Mouse (Mus musculus) mesoderm, embryonic 11.5 days (tissue): ENCODE results near the gene Tsga10ip.

Source experiments
- DNase-seq: peaks from one replicate; pipeline ENCODE4 v3.0.0-alpha.2; 2012; ENCODE audit warnings: low read depth, low spot score

Tsga10ip gene

GRCm38 (mm10) chr19:5402293-5402692 lies at the start of gene Tsga10ip:
Tsga10ip (minus strand) TSS chr19:5402526.
- no peak for DNase-seq

- no peak for DNase-seq
Observed at GRCm38 (mm10) chr19:5451766-5452165, 49.4 kb upstream of the Tsga10ip start.

GRCm38 (mm10) chr19:5449673-5450072 lies 47.3 kb upstream of the Tsga10ip start:
- DNase-seq = no peak

- no peak for DNase-seq
Observed at GRCm38 (mm10) chr19:5448354-5449150, 46.2 kb upstream of the Tsga10ip start.

- no peak for DNase-seq
Observed at GRCm38 (mm10) chr19:5447515-5448353, 45.4 kb upstream of the Tsga10ip start, which contains the start of gene Fosl1. Fosl1 (plus strand) TSS chr19:5447547.

- DNase-seq = no peak
Observed at GRCm38 (mm10) chr19:5445747-5446146, 43.4 kb upstream of the Tsga10ip start.

DNA sequence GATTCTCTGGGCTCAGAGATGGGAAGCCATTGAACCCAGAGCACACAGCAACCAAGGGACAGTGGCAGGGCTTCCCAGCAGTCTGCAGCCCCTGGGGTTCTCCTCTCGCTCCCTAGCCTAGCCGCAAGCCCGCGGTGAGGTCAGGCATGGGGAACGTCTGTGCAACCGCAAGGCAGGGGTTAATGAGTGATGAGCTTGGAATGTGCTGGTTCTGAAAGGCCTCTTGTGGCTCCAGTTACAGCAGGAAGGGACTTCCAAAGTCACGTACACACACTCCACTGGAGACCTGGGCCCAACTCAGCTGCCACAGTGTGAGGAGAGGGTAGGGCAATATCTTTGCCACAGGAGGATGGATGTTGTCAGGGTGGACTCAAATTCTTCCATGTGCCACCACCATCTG lies 42.6 kb upstream of the Tsga10ip start:
- DNase-seq = no peak

DNA sequence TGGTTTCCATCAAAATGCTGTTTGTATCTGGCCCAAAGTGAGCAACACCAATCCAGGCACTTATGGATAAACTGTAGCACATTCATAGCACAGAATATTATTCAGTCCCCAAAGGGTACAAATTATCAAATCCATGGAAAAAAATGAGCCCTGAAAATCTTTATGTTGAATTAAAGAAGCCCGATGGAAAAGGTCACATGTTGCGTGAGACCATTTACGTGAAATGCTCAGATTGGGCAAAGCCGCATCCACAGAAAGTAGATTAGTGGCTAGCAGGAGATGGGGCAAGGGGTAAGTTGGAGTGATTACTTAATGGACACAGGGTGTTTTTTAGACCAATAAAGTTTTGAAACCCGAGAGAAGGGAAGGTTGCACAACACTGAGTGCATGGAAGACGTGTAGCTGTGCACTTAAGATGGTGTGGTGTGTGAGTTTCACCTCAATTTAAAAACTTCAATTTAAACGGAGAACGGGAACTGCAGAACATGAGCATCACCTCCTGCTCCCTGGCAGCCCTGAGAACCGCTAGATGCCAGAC lies 42.1 kb upstream of the Tsga10ip start:
- DNase-seq = no peak

DNA sequence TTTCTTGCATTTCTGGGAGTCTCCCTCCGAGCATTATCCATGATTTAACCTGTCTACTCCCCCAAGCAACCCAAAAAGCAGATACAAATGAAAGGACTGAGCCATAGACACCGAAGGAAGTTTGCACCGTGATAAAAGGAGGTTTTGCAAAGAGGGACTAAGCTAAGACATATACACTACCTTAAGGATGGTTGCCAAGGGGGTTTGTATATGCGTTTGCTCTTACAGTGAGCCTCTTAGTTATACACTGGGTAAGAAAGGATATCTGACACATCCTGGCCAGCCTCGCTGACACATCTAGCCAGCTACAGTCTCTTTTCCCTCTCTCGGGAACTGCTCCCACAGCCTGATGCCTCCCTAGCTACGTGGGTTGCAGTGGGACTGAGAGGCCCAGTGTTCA lies 31.6 kb upstream of the Tsga10ip start:
- no peak for DNase-seq

DNA sequence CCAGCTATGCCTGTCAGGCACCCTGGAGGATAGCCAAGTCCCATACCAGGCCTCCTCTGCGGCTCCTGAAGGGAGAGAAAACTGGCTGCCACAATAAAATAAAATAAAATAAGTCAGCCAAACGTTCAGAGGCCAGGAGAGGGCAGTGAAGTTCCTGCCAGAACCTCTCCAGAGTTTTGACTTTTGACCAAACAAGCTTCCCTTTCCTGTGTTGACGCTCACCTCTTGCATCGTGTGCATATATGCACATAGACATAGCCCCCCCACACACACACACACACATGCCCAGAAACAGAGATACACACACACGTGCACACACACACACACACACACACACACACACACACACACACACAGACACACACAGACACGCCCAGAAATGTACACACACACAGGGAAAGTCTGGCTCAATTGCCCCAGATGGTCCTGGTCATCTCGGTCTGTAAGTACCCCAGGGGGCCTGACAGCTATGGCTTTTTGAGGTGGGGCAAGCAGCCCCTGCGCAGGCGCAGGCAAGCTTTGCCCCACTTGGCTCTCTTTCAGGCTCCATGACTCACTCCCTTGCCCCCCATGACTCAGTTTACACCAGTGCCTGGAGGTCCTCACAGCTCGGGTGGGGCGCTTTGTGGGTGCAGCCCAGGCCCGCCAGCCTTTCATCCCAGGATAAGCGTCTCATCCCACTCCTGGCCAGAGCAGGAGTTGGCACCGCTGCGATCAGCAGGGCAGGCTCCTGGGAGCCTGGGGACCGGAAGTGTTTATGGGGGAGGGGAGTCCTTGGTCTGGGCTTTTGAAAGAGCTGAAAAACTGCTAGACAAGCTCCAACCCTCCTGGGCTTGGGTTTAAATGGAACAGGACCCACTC lies 30.9 kb upstream of the Tsga10ip start:
- DNase-seq = no peak

- no peak for DNase-seq
Observed at GRCm38 (mm10) chr19:5431911-5432464, 29.7 kb upstream of the Tsga10ip start.

DNA sequence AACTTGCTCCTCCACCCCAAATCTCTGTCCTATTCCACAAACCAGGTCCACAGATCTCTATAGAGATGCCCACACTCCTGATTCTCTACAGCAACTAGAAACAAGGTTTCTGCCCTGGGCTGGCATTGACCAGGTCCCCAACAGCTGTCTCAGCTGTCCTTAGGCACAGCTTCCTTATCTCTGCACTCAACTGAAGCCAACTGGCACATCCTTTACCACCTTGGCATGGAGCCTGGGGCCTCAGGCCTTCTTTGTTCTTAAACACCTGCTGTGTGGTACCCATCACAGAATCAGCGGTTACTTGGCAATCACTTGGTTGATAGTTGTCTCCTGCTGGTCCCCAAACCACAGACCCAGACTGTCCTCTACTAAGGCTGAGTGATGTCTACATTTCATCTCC lies 28.1 kb upstream of the Tsga10ip start:
- no peak for DNase-seq

DNA sequence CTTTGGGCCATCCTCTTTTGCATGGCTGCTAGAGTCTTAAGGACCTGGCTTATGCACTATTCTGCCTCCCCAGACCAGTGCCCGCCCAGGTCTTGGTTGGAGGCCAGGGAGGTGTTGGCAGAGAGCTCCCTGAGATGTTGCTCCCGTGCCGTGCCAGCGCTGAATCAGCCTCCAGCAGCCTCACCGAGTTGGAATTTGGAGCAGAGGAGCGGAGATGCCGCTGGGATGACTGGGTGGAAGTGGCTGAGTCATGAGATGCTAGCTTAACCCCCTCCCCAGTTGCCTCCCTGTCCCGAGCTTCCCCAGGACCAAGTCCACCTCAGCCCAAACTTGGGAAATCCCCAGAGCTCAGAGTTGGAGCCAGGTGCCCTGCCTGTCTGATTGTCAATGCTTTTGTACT lies 27.5 kb upstream of the Tsga10ip start:
- DNase-seq = no peak

- no peak for DNase-seq
Observed at GRCm38 (mm10) chr19:5429219-5429618, 26.9 kb upstream of the Tsga10ip start.

DNA sequence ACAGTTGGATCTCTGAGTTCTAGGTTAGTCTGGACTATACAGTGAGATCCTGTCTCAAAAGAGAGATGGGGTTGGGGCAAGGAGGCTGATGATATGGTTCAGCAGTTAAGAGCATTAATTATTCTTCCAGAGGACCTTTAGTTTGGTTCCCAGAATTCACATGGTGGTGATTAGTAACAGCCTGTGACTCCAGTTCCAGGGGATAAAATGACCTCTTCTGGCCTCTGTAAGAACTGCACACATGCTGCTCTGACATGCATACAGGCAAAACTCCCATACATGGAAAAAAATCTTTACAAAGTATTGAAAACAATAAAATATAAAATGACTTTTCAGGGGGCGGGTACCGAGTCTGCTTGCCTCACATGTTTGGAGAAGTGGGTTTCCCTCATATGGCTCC lies 25.8 kb upstream of the Tsga10ip start:
- DNase-seq = no peak

DNA sequence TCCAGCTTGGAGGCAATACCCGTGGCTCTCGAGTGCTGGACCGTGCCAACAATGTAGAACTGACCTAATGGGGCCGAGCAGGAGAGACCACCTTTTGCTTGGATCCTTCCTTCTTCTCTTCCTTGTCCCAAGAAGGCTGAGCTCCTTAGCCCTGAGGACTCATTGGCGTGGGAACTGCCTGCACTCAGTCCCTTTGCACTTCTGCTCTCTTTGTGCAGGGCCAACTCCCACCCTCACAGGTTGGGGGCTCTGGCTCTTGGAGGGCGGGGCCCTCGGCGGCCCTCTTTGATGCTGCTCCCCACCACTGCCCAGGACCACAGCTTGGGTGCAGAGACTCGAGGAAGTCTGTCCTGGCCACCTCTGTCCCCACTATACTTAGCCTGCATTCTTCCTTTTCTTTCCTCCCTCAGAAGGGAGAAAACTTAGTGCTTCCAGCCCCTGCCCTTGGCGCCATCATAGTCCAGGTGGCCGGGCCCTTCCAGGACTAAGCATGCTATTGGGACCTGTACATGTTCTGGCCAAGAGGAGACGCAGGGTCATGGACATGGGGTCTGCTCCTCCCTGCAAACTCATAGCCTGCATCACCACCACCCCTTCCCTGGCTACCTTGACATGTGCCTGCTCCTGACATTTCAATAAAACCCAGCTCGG lies 24.4 kb upstream of the Tsga10ip start:
- no peak for DNase-seq

- no peak for DNase-seq
Observed at GRCm38 (mm10) chr19:5425906-5426565, 23.7 kb upstream of the Tsga10ip start.

DNA sequence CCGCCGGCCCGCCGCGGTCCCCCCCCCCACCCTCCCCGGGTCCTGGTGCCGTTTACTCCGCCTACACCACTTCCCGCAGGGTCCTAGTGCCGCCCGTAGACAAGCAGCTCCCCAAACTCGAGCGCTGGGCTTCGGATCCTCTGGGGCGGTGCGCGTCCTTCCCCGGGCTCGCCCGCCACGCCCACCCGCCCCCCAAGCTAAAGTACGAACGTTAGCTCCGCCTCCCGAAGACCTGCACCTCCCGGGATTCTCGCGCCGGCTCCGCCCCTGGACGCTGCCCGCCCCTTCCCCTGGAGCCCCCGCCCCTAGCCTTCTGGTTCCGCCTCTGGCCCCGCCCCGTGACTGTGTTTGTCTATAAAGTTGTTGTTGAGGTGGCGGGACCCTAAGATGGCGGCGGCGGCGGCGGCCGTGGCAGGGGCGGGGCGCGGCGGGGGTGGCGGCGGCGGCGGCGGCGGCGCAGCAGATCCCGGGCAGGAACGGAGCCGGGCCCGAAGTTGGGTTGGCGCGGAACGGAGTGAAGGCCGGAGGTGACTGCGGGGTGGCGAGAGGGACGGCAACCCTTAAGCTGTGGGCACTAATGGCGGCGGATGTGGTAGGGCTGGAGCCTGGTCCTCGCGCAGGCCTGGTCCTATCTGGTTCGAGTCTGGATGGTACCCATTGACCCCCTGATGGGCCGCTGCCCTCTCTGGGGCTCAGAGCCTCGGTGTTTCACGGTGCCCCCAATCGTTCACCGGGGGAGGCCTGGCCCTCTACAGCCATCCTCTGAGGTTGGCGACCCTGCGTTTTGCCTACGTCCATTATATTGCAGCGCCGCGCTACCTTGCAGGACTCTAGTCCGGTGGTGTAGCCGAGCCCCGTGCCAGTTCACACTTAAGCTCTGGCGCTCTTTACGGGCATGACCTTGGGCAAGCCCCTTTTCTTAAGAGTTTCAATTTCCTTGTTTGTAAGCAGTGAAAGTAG lies 22.7 kb upstream of the Tsga10ip start, which contains the start of the genes Drap1 and AI837181:
TSS of gene Drap1 (minus strand) at position 198 of the 960 bp plus-strand sequence.
TSS of gene AI837181 (plus strand) at position 363 of the 960 bp plus-strand sequence.
- peak; percentile 99 for DNase-seq
